Mouse (Mus musculus): ENCODE measurements around the gene Mt1. TPM values are rescaled to one million over a fixed set of nuclear protein-coding genes. Genes with fewer than 3 reads are reported as not detected.

The Mt1 gene
- polyA plus RNA-seq, 1 experiment = 987 TPM

- no peak overlapping the region for H3K27ac ChIP-seq (replicated peaks; ENCODE audit: low read depth, low read length)
- H3K4me3 ChIP-seq (ENCODE audit: insufficient read depth, low read depth, low read length) = no peak overlapping the region
- no peaks in the 10 kb centered on the region for H3K4me1 ChIP-seq (ENCODE audit: control insufficient read depth, insufficient read depth, insufficient read length, low read length)
Observed at GRCm38 (mm10) chr8:94209639-94210038, 30.8 kb downstream of the Mt1 start.

DNA sequence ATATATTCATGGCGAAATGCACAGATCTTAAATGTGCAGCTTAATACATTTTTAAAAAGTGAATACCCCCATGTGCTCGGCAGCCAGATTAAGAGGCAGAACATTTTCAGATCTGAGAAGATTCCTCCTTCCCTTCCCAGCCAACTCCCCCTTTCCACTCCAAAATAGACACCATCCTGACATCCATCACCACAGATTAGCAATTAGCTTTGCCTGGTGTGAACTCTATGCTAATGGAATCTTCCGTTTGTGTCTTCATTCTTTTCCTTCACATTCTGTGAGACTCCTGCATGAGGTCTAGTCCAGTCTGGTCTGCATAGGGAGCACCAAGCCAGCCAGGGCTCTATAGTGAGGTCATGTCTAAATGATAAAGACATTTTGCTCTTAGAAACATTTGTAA, 31.3 kb downstream of the Mt1 start:
- Histone ChIP-seq H3K27ac (replicated peaks; ENCODE audit: low read depth, low read length) (no peak overlapping the region), H3K4me1 (ENCODE audit: control insufficient read depth, insufficient read depth, insufficient read length, low read length) (no peaks in the 10 kb centered on the region), H3K4me3 (ENCODE audit: insufficient read depth, low read depth, low read length) (no peak overlapping the region)

- H3K4me3 ChIP-seq (ENCODE audit: insufficient read depth, low read depth, low read length) = peak overlapping the region; percentile 51
- peak overlapping the region; percentile 82 for H3K27ac ChIP-seq (replicated peaks; ENCODE audit: low read depth, low read length)
- H3K4me1 ChIP-seq (ENCODE audit: control insufficient read depth, insufficient read depth, insufficient read length, low read length) = no peaks in the 10 kb centered on the region
Observed at GRCm38 (mm10) chr8:94213819-94214218, 34.9 kb downstream of the Mt1 start.

- H3K4me1 ChIP-seq (ENCODE audit: control insufficient read depth, insufficient read depth, insufficient read length, low read length) = no peaks in the 10 kb centered on the region
- H3K4me3 ChIP-seq (ENCODE audit: insufficient read depth, low read depth, low read length) = peak within 1 kb of the TSS; percentile 81
- peak within 1 kb of the TSS; percentile 82 for H3K27ac ChIP-seq (replicated peaks; ENCODE audit: low read depth, low read length)
Observed at GRCm38 (mm10) chr8:94214252-94215173, 35.6 kb downstream of the Mt1 start, which contains the start of gene Nup93. TSS of gene Nup93 (plus strand) at chr8:94214564.

DNA sequence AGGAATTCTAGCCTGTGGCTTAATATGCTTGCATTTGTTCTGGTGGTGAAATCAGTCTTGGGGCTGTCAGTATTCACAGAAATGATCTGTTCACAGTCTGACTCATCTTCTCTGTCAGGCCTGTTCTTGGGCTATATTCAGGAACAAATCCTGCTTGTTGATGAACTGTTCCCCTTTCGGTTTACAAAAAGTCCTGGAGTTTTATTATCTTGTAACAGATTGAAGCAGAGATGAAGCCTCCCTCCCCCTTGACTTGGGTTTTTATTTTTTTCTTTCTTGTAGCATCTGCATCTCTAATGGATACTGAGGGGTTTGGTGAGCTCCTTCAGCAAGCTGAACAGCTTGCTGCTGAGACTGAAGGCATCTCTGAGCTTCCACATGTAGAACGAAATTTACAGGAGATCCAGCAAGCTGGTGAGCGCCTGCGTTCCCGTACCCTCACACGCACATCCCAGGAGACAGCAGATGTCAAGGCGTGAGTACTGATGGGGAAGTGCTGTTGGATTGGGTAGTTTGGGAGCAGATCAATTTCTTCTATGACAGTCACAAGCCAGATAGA, 48.6 kb downstream of the Mt1 start:
- no peak overlapping the region; the same call in 1 of the 2 replicates for H3K27ac ChIP-seq (replicated peaks; ENCODE audit: low read depth, low read length)

More for the DNA sequence above, 48.6 kb downstream of the Mt1 start:
- H3K4me3 ChIP-seq (ENCODE audit: insufficient read depth, low read depth, low read length) = no peak overlapping the region
- H3K4me1 ChIP-seq (ENCODE audit: control insufficient read depth, insufficient read depth, insufficient read length, low read length) = no peaks in the 10 kb centered on the region

Other genes with a start within 250 kb of the Mt1 start
- gene Amfr, start 166.2 kb upstream of the Mt1 start, polyA plus RNA-seq (2012; ENCODE audit: insufficient read depth, insufficient read length, missing spikeins) = 45.8 and 66.8 TPM in 2 replicates
- gene Nudt21, start 142.1 kb upstream of the Mt1 start, polyA plus RNA-seq (2012; ENCODE audit: insufficient read depth, insufficient read length, missing spikeins) = 27.6 and 28.7 TPM in 2 replicates
- 6.5 and 11.2 TPM in 2 replicates for gene Ogfod1, start 141.9 kb upstream of the Mt1 start, polyA plus RNA-seq (2012; ENCODE audit: insufficient read depth, insufficient read length, missing spikeins)
- gene Bbs2, start 80.2 kb upstream of the Mt1 start, polyA plus RNA-seq (2012; ENCODE audit: insufficient read depth, insufficient read length, missing spikeins) = 8.3 and 10.9 TPM in 2 replicates
- not detected in 2 replicates for gene Mt4, start 41.9 kb upstream of the Mt1 start, polyA plus RNA-seq (2012; ENCODE audit: insufficient read depth, insufficient read length, missing spikeins)
- not detected in 2 replicates for gene Mt3, start 26.5 kb upstream of the Mt1 start, polyA plus RNA-seq (2012; ENCODE audit: insufficient read depth, insufficient read length, missing spikeins)
- 62.4 and 160 TPM in 2 replicates for gene Mt2, start 6.4 kb upstream of the Mt1 start, polyA plus RNA-seq (2012; ENCODE audit: insufficient read depth, insufficient read length, missing spikeins)
- 5.0 and 6.4 TPM in 2 replicates for gene Nup93, start 35.5 kb downstream of the Mt1 start, polyA plus RNA-seq (2012; ENCODE audit: insufficient read depth, insufficient read length, missing spikeins)
- not detected in 2 replicates for gene Slc12a3, start 150.1 kb downstream of the Mt1 start, polyA plus RNA-seq (2012; ENCODE audit: insufficient read depth, insufficient read length, missing spikeins)
- gene Herpud1, start 207.4 kb downstream of the Mt1 start, polyA plus RNA-seq (2012; ENCODE audit: insufficient read depth, insufficient read length, missing spikeins) = 54.7 and 91.5 TPM in 2 replicates

Data from brown adipose tissue, adult 24 weeks (tissue).